Mouse (Mus musculus) gastrocnemius, adult 18-20 months (tissue): Measurements from ENCODE around the gene Gpx5. TPM values are rescaled to one million over a fixed set of nuclear protein-coding genes. Genes with fewer than 3 reads are reported as not detected.
"Not testable (repeated sequence)": the region's sequence is repeated elsewhere in the genome, so short reads cannot be mapped to it uniquely, and the experiment has no call there.

Source experiments
- DNase-seq: peaks from one replicate; pipeline ENCODE4 v3.0.0; 2021; ENCODE audit warnings: low spot score
- total RNA-seq, 2 experiments: library from RNA; stranded (reverse); gene quantifications; 2 replicates each; pipeline ENCODE4 v1.2.3; 2021

Gene Gpx5
- total RNA-seq, 2 experiments from 2014 or later, result not detected

DNA sequence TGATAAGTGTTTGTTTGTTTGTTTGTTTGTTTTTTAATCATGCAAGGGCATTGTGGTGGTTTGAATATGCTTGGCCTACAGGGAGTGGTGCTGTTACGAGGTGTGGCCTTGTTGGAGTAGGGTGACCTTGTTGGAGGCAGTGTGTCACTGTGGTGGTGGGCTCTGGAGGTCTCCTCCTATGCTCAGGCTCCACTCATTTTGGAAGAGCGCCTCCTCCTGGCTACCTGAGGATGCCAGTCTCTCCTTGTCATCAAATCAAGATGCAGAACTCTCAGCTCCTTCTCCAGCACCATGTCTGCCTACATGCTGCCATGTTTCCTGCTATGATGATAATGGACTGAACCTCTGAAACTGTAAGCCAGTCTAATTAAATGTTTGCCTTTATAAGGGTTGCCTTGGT is 26.8 kb downstream of the Gpx5 start:
- DNase-seq, result no peak

DNA sequence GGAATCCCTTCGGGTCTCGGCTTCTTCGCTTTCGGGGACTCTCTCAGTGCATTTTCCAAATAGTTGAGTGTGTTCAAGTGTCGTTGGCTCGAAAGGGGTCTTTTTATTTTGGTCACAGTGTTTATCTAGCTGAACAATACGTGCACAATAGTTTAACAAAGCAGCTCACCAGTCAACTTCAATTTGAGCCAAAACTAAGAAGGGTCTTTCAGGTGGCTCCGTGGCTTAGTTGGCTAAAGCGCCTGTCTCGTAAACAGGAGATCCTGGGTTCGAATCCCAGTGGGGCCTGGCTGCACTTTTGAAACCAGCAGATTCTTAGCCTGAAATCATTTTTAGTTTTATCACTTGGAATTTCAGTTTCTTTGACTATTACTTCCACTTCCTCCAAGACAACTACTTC is 28.2 kb downstream of the Gpx5 start:
- DNase-seq, result no peak

DNA sequence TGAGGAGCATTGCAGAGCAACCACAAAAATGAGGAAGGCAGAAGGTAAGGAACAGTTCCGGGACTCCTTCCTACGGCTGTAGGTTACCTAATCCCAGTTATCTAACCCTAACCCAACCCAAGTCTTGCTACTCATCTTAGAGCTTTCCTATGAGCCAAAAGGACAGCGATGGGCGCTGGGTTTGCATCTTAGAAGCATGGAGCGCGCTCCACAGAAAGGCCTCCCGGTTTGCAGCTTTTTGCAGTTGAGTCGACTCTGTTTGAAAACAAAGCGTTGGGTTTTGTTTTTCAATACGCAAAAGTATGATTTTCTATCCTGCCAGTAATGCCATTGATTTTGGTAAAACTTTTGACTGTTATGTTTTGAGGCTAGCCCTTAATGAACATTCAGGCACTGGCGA is 28.6 kb downstream of the Gpx5 start:
- DNase-seq, result no peak

DNA sequence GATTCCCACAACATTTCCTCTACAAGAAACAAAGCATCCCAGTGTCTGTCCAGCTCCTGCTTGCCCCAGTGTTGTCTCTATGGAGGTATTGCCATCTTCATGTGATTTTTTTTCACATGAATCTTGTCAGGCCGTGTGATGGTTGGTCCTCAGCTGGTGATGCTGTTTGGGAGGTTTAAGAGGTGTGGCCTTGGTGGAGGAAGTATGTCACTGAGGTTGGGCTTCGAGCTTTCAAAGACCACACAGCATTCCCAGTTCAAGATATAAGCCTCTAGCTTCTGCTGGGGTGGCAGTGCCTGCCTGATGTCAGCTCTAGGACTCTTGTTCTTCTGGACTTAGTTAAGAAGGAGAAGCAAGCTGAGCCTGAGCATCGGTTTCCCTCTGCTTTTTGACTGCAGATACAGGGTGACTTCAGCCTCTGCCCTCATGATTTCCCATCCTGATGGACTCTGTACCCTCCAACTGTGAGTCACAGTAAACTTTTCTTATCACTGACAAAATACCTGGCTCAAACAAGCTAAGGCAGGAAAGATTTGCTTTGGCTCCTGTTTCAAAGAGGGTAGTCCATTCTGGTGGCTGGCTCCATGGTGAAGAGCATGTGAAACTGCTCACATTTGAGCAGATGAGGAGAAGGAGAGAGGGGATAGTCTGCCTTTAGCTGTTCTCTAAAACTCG is 29.6 kb downstream of the Gpx5 start:
- DNase-seq, result no peak

DNA sequence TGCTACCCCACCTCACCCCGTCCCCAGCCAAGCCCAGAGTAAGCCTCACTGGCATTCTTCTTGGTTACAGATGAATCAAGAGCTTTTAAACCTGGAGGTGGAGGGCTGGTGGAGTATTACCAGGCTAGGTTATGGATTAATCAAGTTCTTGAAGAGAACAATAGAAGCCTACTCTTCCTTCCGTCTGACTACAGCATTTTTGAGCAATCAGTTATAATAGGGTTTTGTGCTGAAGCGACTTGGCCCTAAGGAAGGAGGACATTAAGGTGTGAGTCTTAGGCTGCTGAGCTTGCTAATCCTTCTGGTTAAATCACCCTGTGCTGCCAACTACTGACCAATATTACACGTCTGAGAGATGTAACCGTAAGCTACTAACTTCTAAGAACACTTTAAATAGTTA is 32.2 kb downstream of the Gpx5 start:
- no peak for DNase-seq

DNA sequence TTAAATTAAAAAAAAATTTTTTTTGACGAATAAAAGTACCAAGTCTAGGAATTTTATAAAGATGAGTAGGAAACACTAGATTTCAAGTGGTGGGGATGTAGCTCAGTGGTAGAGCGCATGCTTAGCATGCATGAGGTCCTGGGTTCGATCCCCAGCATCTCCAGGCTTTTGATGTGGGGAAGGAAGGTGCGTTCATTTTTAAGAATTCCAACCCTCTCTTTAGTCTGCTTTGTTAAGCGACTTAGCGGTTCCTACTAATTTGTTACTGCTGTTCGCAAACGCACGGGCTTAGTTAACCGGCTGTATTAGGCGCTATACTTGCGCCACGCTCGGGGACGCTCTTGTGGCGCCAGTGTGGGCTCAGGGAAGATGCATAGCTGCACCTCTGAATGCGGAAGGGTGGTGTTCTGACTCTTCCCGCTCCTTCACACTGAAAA is 32.8 kb downstream of the Gpx5 start:
- no peak for DNase-seq

DNA sequence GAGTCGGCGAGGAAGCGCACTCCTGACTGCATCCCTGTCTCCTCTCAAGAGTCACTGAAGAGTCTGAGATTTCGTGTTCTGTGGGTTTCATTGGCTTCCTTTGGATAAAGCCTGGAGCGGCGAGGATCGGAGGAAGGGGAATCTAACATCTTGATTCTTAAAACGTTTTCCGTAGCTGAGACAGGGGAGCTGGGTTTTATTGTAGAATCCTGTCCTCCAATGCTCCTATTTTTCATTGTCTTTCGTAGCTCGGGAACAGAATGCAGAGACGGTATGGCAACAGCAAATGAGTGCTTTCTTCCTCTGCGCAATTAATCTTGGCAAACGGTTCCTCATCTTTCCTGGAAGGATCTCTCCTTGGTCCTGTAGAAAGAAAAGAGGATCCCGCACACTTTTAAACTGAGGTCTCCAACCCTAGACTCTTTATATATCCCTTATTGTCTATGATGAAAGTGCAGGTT is 33.3 kb downstream of the Gpx5 start:
- no peak for DNase-seq

DNA sequence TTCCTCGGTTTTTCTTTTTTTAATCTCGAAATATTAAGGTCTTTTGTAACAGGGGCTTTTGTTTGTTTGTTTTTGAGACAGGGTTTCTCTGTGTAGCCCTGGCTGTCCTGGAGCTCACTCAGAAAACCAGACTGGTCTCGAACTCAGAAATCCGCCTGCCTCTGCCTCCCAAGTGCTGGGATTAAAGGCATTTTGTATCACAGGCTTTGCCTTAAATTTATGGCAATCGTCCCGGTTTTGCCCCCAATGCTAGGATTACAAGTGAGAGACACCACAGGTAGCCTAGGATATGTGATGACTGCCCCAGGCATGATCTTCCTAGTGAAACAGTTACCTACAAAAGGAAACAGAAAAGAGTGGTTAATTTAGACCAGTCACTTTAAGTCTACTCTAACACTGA is 34.0 kb downstream of the Gpx5 start:
- DNase-seq, result no peak

DNA sequence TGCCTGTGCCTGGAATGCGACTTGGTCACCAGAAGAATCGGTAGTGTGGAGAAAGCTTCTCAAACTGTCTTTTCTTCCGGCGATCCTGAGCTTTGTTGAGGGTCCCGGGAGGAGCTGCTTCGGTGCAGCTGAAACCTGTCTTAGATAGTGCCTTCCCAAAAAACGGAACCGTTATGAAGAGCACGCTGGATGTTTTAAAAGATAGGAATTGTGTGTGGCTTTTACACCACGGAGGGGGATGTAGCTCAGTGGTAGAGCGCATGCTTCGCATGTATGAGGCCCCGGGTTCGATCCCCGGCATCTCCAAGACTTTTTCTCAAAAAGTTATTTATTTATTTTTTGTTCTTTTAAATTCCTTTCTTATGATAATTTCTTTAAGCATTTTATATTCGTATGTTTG is 38.5 kb downstream of the Gpx5 start:
- DNase-seq, result no peak

DNA sequence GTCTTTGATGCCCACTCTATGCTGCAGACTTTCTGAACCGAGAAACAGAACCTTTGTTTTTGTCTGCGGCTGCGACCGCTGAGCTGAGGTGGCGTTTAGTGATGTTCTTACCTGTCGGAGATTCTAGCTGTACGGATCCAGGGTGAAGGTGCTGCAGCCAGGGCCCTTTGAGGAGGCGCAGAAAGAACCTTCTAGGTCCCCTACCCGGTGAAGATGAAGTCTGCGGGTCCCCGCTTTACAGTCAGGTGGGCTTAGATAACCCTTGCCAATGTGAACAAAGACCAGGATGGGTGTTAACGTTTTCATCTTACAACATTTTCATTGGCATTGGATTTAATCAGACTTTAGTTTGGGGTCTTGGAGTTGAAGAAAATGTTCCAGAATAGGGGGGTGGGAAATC is 39.0 kb downstream of the Gpx5 start:
- DNase-seq, result no peak

DNA sequence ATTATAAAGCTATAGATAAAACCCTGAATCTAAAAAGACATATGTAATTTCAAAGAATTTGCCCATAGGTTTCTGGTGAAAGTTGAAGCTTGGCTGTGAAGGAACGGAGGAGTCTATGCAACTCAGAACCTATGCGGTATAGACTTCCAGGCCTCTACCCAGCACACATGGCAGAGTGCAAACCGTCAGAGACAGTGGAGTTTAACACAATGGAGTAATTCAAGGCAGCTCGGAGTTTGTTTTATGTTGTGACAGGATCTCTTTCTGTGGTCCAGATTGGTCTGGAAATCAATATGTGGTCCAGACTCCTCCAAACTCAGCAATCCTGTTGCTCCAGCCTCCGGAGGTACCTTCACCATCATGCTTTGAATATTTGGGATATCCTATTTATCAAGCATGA is 39.5 kb downstream of the Gpx5 start:
- DNase-seq, result no peak

DNA sequence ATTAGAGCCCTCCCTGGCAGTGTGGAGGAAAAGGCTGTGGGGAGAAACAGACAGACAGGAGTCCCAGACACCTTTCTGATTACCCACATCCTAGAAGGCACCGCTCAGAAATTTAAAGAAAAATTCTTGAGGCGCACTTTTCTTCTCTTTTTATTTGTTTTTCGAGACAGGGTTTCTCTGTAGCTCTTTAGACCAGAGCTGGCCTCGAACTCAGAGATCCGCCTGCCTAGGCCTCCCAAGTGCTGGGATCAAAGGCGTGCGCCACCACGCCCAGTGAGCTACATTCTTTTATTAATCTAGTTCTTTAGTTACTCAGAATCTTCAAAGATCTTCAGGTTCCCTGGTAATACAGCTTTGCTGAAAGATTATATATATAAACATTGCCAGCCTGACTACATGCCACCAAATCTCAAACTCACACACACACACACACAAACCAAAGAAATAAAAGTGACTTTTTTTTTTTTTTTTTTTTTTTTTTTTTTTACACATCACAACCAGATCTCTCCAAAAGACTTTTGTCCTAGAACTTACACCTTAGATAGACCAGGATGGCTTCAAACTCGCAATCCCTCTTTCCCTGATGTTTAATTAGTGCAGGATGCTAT is 42.4 kb downstream of the Gpx5 start:
- DNase-seq, result no peak

DNA sequence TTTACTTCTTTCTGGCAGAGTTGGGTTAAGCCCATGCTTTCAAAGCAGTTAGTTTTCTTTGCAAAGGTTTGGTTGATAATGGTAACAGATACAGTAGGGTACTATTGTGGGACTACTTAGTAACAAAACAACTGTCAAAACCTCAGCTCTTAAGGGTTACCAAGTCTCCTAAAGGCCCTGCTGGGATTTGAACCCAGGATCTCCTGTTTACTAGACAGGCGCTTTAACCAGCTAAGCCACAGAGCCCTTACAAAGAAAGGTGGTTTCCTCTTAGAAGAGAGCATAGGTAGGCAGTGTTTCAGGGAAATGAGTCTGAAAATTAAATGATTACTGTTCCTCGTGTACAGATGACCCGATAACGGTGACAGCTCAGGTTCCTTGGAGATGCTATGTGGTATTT is 43.5 kb downstream of the Gpx5 start:
- DNase-seq, result no peak

DNA sequence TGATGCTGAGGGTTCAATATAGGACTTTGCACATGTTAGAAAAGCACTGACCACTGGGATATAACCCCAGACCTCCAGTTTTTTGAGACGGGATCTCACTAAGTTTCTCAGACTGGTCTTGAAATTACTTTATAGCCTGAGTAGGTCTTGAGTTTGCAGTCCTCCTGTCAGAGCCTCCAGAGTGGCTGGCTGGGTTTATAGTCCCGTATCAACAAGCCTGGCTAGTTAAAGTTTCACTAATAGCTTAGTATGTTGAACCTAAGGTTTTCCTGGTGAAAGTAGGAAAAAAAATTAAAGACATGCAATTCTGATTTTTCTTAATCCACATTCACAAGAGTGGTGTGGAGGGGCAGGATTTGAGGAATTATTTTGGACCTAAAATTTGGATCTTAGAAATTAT is 46.3 kb downstream of the Gpx5 start:
- DNase-seq, result no peak

DNA sequence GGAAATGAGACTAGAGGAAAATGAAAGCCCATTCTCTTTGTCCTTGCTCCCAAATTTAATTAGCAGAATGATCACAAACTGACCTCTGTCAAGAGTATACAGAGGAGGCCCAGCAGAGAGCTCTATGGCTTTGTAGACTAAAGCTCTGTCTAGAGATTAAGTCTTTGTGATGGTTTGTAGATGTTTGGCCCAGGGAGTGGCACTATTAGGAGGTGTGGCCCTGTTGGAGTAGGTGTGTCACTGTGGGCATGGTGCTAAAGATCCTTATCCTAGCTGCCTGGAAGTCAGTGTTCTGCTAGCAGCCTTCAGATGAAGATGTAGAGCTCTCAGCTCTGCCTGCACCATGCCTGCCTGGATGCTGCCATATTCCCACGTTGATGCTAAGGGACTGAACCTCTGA is 47.6 kb downstream of the Gpx5 start:
- DNase-seq, result not testable (repeated sequence)

DNA sequence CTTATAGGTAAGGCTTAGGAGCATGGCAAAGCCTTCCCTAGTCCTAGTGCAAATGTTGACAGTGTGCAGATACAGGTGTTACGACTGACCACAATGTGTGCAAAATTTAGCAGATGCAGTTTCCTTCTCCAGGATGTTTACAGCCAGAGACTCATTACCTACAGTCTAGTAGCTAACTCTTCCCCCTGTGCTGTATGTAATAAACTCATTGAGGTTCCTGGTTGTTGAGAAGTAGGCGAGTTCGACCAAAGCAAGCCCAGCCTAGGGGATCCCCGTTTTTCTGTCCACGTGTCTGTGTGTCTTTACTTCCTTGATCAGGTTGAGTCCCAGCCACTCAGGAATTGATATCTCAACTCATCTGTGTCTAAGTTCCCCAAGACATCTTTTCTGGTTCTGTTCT is 48.4 kb downstream of the Gpx5 start:
- no peak for DNase-seq

DNA sequence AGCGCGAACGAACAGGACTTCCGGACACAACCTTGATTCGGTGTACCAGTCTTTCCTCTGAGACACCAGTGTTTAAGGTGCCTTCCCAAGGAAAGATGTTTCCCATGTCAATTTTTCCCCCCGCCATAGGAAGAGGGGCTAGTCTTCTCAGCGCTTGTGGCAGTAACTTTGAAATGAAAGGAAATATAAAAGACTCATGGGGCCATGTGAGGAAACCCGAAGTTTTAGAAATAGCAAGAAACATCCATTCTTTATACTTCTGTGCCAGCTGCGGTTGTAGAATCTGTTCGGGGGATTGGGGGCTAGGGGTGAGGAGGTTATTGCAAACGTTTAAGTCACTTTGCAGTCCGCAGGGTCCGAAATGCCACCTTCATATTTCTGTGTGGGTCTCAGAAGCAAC is 49.3 kb downstream of the Gpx5 start:
- no peak for DNase-seq

DNA sequence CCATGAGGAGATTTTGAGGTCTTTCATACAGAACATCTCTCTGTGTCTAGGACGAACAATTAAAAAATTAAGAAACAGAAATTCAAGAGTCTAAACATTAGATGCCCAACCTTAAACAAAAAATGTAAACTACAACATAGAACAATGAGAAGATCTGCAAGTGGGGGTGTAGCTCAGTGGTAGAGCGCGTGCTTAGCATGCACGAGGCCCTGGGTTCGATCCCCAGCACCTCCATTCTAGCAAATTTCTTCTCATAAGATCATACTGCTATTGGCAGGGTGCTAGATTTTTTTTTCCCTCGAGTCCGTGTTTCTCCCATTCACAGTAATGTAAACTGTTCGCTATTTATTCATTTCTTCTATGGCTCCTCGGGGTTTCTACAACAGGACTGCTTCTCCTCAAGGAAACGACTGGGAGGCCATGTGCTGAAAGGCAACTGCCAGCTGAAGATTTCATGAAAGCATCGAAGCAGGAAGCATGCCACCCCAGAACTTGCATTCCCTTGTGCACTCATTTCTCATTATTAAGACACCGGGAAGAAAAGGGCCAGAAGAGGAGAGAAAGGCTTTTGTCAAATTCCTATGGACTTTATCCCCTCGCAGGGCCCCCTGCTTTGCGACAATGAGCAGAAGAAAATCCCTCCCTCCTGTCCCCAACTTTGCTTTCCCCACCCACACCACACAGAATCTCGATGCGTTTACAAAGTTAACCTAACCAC is 50.0 kb downstream of the Gpx5 start:
- DNase-seq, result no peak

DNA sequence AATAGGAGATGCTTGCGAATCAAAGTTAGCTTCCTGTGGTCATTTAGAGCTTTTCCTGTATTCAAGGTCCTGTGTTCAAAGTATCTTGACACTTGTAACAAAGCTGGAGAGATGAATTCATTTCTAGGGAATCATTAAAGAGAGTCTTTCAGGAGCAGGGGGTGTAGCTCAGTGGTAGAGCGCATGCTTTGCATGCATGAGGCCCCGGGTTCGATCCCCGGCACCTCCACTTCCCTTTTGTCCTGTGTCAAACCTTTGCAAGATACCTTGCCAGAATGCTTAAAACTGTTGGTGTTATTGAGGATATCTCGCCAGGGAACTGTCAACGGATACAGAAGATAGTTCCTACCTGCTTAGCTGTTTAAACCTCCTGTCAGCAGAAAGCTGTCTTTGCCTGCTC is 51.7 kb downstream of the Gpx5 start:
- no peak for DNase-seq

DNA sequence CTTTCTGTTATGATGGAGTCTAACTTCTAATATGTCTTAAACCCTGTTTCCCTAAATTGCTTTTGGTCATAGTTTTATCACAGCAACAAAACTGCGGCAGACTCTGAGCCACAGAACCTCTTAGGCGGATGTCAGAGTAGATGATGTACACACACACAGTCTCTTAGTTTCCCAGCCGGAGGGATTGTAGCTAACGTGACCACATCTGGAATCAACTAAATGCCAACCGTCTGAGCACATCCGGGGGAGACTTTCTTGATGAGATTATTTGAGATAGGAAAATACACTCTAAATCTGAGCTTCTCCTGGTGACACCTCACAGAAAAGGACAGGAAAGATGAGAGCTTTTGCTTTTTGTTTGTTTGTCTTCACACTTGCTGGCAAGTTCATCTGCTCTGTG is 55.4 kb downstream of the Gpx5 start:
- no peak for DNase-seq

DNA sequence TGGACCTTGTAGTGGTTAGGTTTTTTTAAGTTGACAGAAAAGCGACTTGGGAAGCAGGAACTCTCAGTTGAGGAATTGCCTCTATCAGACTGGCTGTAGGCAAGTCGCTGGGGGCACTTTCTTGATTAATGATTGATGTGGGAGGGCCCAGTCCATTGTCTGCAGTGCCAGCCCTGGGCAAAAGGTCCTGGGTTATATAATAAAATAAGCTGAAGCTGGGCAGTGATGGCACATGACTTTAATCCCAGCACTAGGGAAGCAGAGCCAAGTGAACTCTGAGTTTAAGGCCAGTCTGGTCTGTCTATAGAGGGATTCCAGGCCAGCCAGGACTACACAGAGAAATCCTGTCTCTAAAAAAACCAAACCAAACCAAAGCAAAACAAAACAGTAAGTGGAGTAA is 55.8 kb downstream of the Gpx5 start:
- DNase-seq, result no peak
